Mouse (Mus musculus) spleen, embryonic (tissue): ENCODE measurements around the gene Zfand5.

Experiments
- CTCF ChIA-PET: fragments of 350-600 bp; sonication (Branson Sonifier 250); formaldehyde crosslinking; loops from one replicate; lab custom pipeline; 2022; lab: Charles Lee

Gene Zfand5

DNA sequence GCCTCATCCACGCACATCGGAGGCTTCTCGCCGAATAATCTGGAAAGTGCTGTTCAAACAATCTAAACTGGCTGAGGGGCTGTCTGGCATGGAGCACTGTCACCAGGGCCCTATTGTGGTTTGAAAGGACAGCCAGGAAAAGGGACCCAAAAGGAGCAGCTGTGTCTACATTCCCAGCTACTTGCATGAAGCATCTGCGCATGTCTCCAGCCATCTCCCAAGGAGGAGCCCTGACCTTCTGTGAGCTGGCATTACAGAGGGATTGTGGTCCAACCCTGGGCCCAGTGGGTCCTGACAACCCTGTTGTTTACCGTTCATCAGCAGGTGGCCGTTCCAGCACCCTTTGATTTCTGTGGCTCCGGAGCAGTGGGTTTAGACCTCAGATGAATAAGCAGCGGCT is 56.9 kb downstream of the Zfand5 start:
- CTCF ChIA-PET = no interaction called here

DNA sequence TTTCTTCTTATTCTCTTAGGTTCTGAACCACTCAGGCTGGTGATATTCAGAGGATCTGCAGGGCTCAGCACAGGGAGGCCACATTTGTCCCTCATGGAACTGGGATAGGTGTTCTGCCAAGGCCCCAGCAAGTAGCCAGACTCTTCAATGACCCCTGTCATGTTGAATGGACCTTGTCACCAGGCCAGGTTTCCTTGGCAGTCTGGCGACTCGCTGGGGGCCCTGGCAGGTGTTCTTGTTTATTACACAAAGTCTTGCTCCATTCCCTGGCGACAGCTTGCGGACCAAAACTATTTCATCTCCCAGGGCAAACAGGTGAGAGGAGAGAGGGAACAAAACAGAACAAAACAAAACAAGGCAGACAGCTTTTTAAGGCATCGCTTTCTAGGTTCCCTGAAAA is 57.7 kb downstream of the Zfand5 start:
- CTCF ChIA-PET = no interaction called here

DNA sequence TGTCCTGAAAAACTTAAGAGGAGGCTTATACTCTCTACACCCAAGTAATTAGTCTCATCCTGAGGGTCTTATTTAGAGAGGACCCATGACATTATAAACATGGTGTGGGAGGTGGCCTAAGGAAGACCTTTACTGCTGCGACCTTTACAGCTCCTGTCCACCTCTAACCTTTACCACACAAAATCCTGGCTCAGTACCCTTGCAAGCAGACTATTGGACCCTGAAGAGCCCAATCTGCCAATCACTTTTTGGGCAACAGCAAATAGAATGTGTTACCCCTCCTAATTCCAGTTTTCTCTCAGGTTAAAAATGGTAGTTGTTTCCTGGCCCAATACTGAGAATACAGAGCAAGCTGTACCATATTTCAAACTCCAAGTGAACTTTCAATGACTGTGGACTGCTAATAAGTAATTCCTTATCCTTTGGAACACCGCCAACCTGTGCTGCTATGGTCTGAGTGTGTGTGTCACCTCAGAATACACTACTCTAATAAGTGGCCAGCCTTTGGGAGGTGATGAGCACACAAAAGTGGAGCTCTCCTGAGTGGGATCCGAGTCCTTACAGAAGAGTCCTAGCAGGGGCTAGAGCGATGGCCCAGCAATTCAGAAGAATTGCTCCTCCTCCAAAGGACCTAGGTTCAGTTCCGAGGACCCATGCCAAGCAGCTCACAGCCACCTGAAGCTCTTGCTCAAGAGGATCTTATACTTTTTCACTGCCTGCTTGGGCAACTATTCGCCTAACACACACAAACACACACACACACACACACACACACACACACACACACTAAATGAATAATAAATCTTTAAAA is 58.4 kb downstream of the Zfand5 start:
- CTCF ChIA-PET = no interaction called here

DNA sequence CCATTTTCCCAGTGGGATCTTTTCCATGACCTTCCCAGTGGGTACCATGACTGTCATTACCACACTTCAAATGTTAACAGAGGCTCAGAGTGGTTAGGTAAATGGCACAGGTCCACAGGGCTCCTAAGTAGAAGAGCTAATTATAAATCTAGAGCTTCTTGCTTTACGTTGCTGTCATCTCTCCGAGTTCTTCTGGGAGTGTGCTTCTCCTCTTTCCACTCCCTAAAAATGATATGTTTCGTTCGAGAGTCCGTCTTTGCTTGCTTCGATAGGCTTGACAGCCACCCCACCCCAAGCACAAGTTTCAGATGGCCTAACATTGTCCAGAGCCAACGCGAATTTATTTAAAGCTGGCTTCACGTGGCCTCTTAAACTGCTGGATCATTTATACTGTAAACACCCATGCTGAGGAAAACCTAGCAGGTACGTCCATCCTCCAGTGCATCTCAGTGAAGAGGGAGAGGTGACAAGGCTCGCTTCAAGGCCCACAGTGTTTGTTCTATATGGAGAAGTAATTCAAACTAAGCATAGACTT is 59.6 kb downstream of the Zfand5 start:
- CTCF ChIA-PET = no interaction called here
